In genomic region chr8:85839916-85840656, GRCm38 (mm10) we compare ENCODE assay signal across 7 mouse cellular contexts. TPM values are rescaled to one million over a fixed set of nuclear protein-coding genes. Genes with fewer than 3 reads are reported as not detected.
A peak's percentile ranks its signal among the peaks of the same experiment; 100 is the strongest.
DNase-seq lines count a peak whose midpoint lies in the region; ATAC-seq and TF ChIP-seq lines count a peak whose summit lies in the region.

No protein-coding gene starts in this region.

- H3K4me3 ChIP-seq in lung, postnatal 0 days (ENCODE audit: low read depth, low read length): peak overlapping the region; percentile 89
- H3K4me3 ChIP-seq in embryonic facial prominence, embryonic 10.5 days: peak overlapping the region; percentile 92
- peak overlapping the region; percentile 93 for H3K4me3 ChIP-seq in hindbrain, embryonic 12.5 days
- peak overlapping the region; percentile 90 for H3K4me3 ChIP-seq in midbrain, embryonic 14.5 days (replicated peaks; ENCODE audit: low read depth, low read length)

- H3K27ac ChIP-seq in lung, postnatal 0 days (ENCODE audit: low read length): peak overlapping the region; percentile 98
- H3K27ac ChIP-seq in embryonic facial prominence, embryonic 10.5 days (replicated peaks): peak overlapping the region; percentile 98
- H3K27ac ChIP-seq in hindbrain, embryonic 12.5 days: peak overlapping the region; percentile 97
- peak overlapping the region; percentile 98 for H3K27ac ChIP-seq in midbrain, embryonic 14.5 days (replicated peaks; ENCODE audit: low read depth, low read length)

- 0 out of 2 replicates have a peak, but pooled peaks cover 4% of the 10 kb centered on the region for H3K36me3 ChIP-seq in lung, postnatal 0 days (ENCODE audit: insufficient read depth, low read length)
- peaks cover 33% of the 10 kb centered on the region for H3K36me3 ChIP-seq in embryonic facial prominence, embryonic 10.5 days (replicated peaks)
- H3K36me3 ChIP-seq in hindbrain, embryonic 12.5 days: peaks cover 13% of the 10 kb centered on the region
- H3K36me3 ChIP-seq in midbrain, embryonic 14.5 days (ENCODE audit: control insufficient read depth, insufficient read depth, low read length): peaks cover 14% of the 10 kb centered on the region

- DNase-seq in lung, postnatal 0 days (ENCODE audit: low spot score): peak; percentile 60
- no peak for DNase-seq in lung, postnatal 10 days
- DNase-seq in embryonic facial prominence, embryonic 10.5 days (ENCODE audit: low spot score): no peak
- no peak for DNase-seq in midbrain, embryonic 14.5 days
- DNase-seq in adrenal gland, adult 18-20 months (ENCODE audit: low spot score in 2 of 2): no peak
- DNase-seq in ovary, adult 18-20 months (ENCODE audit: low spot score): no peak

- H3K4me1 ChIP-seq in lung, postnatal 0 days (ENCODE audit: insufficient read depth, low read depth, low read length): peaks cover 5% of the 10 kb centered on the region; the same call in 1 of the 2 replicates
- peaks cover 16% of the 10 kb centered on the region for H3K4me1 ChIP-seq in embryonic facial prominence, embryonic 10.5 days
- H3K4me1 ChIP-seq in hindbrain, embryonic 12.5 days: peaks cover 17% of the 10 kb centered on the region
- H3K4me1 ChIP-seq in midbrain, embryonic 14.5 days (ENCODE audit: control insufficient read depth, insufficient read depth, low read length): peaks cover 11% of the 10 kb centered on the region

- H3K4me2 ChIP-seq in lung, postnatal 0 days (replicated peaks; ENCODE audit: low read depth, low read length): peak overlapping the region; percentile 64
- peak overlapping the region; percentile 67 for H3K4me2 ChIP-seq in hindbrain, embryonic 12.5 days (replicated peaks)
- H3K4me2 ChIP-seq in midbrain, embryonic 14.5 days (ENCODE audit: low read length): peak overlapping the region; percentile 75

- TF ChIP-seq EP300 in lung, postnatal 0 days (IDR thresholded peaks at IDR 0.05): no peak

- no peaks in the 10 kb centered on the region for H3K9me3 ChIP-seq in lung, postnatal 0 days (ENCODE audit: low read length)
- no peaks in the 10 kb centered on the region for H3K9me3 ChIP-seq in embryonic facial prominence, embryonic 10.5 days
- H3K9me3 ChIP-seq in hindbrain, embryonic 12.5 days (replicated peaks): no peaks in the 10 kb centered on the region
- H3K9me3 ChIP-seq in midbrain, embryonic 14.5 days (ENCODE audit: control insufficient read depth, low read length): no peaks in the 10 kb centered on the region

- TF ChIP-seq CTCF in lung, postnatal 0 days (IDR thresholded peaks at IDR 0.05): no peak

- 2% methylated on average over 20 of the region's 21 CpGs for WGBS in lung, postnatal 0 days
- 2% methylated on average over 21 of the region's 21 CpGs for WGBS in embryonic facial prominence, embryonic 10.5 days
- WGBS in hindbrain, embryonic 12.5 days: 1% methylated on average over 21 of the region's 21 CpGs
- WGBS in midbrain, embryonic 14.5 days: 2% methylated on average over 21 of the region's 21 CpGs

- H3K27me3 ChIP-seq in lung, postnatal 0 days (replicated peaks; ENCODE audit: insufficient read depth, low read length): no peaks in the 10 kb centered on the region
- H3K27me3 ChIP-seq in embryonic facial prominence, embryonic 10.5 days (replicated peaks; ENCODE audit: low read depth, poor library complexity, severe bottlenecking): no peaks in the 10 kb centered on the region
- H3K27me3 ChIP-seq in hindbrain, embryonic 12.5 days: no peaks in the 10 kb centered on the region
- H3K27me3 ChIP-seq in midbrain, embryonic 14.5 days (ENCODE audit: control insufficient read depth, insufficient read depth, low read length): no peaks in the 10 kb centered on the region

- H3K9ac ChIP-seq in lung, postnatal 0 days (replicated peaks; ENCODE audit: low read depth): peak overlapping the region; percentile 89
- H3K9ac ChIP-seq in hindbrain, embryonic 12.5 days: peak overlapping the region; percentile 88
- H3K9ac ChIP-seq in midbrain, embryonic 14.5 days (replicated peaks; ENCODE audit: low read length): peak overlapping the region; percentile 97

- no peak for ATAC-seq in lung, postnatal 0 days
- ATAC-seq in hindbrain, embryonic 12.5 days (ENCODE audit: low FRiP score): no peak; the same call in 1 of the 2 replicates
- no peak; the same call in 1 of the 2 replicates for ATAC-seq in midbrain, embryonic 14.5 days (ENCODE audit: low FRiP score, low TSS enrichment)

RNA-seq across cellular contexts. Expression of gene Itfg1, which starts 0.6 kb away (rescaled TPM):
- 59.8 and 65.5 TPM in 2 replicates for polyA plus RNA-seq in lung, postnatal 0 days (2015; fragmentation: Nextera tagmentation; extraction: Ambion mirVana)
- polyA plus RNA-seq in embryonic facial prominence, embryonic 10.5 days (2016; fragmentation: Nextera tagmentation; extraction: Ambion mirVana): 54.8 and 55.1 TPM in 2 replicates
- 126 and 133 TPM in 2 replicates for polyA plus RNA-seq in hindbrain, embryonic 12.5 days (2016; fragmentation: Nextera tagmentation; extraction: Ambion mirVana)
- 195 and 233 TPM in 2 replicates for polyA plus RNA-seq in midbrain, embryonic 14.5 days (2014; fragmentation: Nextera tagmentation; extraction: Ambion mirVana)
- 10 to 100 TPM; 66.7 to 76.4 TPM for total RNA-seq in adrenal gland, adult 18-20 months (2021)

RNA-seq across cellular contexts. Expression of gene Phkb, which starts 0.7 kb away (rescaled TPM):
- polyA plus RNA-seq in lung, postnatal 0 days (2015; fragmentation: Nextera tagmentation; extraction: Ambion mirVana): 26.9 and 29.2 TPM in 2 replicates
- 44.9 and 46.6 TPM in 2 replicates for polyA plus RNA-seq in embryonic facial prominence, embryonic 10.5 days (2016; fragmentation: Nextera tagmentation; extraction: Ambion mirVana)
- polyA plus RNA-seq in hindbrain, embryonic 12.5 days (2016; fragmentation: Nextera tagmentation; extraction: Ambion mirVana): 44.5 and 55.3 TPM in 2 replicates
- polyA plus RNA-seq in midbrain, embryonic 14.5 days (2014; fragmentation: Nextera tagmentation; extraction: Ambion mirVana): 41.3 and 43.2 TPM in 2 replicates
- 10 to 100 TPM; 60.3 to 66.4 TPM for total RNA-seq in adrenal gland, adult 18-20 months (2021)
